Mouse (Mus musculus) embryonic fibroblast, embryonic 13.5 days (primary cell): ENCODE data around the gene Sema4f. TPM values are rescaled to one million over a fixed set of nuclear protein-coding genes. Genes with fewer than 3 reads are reported as not detected.

Experiments used
- H3K27ac ChIP-seq: 2 replicates; pipeline ENCODE4 v1.5.1; 2012; ENCODE audit warnings: low read length, control low read depth, inconsistent platforms; ENCODE audit not compliant: insufficient read depth
- H3K4me1 ChIP-seq: 2 replicates; pipeline ENCODE4 v1.6.1; 2011; ENCODE audit warnings: low read length; ENCODE audit not compliant: control insufficient read depth, insufficient read depth
- H3K4me3 ChIP-seq: 2 replicates; pipeline ENCODE4 v1.5.1; 2011; ENCODE audit warnings: mild to moderate bottlenecking, control low read depth, low read length; ENCODE audit not compliant: insufficient read depth
- CTCF ChIP-seq: IDR thresholded peaks from 2 replicates; pipeline ENCODE4 v1.5.1; 2011; ENCODE audit warnings: mild to moderate bottlenecking, control low read depth, low read length, moderate library complexity, borderline replicate concordance; ENCODE audit not compliant: insufficient read depth
- POLR2A ChIP-seq: IDR thresholded peaks from 2 replicates; pipeline ENCODE4 v1.6.1; 2011; ENCODE audit warnings: low read depth, mild to moderate bottlenecking, control low read depth, low read length, moderate library complexity
- polyA plus RNA-seq: library from polyadenylated mRNA; stranded (reverse); fragments of >200 nt; gene quantifications from 2 replicates; pipeline ENCODE4 v1.2.4, GENCODE M21; 2011; ENCODE audit warnings: low read depth; ENCODE audit not compliant: missing spikeins, insufficient read length

Sema4f gene
- 1.3 and 2.7 TPM in 2 replicates for polyA plus RNA-seq

- no peak for TF ChIP-seq POLR2A
- no peak for TF ChIP-seq CTCF
- Histone ChIP-seq H3K4me3 (peak within 1 kb of the TSS; percentile 26), H3K27ac (no peak within 1 kb of the TSS), H3K4me1 (no peaks in the 10 kb centered on the region)
Observed at GRCm38 (mm10) chr6:82939167-82939912, at the start of gene Sema4f. Sema4f (minus strand) TSS chr6:82939769.

DNA sequence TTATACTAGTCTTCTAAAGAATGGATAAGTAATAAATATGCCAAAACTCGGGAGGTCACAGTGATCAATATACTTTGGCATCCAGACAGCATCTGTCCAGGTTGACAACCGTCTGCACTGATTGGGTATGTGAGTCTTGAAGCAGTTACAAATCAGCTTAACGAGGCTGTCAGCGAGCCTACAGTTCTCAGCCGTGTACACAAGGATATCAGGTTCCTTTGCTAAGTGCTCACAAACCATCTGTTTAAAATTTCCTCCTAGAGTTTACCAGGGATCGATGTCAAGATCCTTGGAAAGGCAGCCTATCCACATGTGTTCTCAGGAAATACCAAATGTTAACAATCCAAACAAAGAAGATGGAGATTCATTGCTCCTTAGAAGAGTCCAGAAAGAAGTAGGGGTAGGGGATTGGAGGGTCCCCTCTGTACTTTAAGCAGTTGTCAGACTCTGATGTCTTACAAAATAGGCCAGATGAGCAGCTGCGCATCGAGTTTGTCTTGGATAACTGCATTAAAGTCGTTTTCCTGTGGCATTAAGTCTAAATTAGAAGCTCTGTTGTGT lies 47.9 kb upstream of the Sema4f start:
- Histone ChIP-seq H3K4me3 (no peak overlapping the region), H3K4me1 (0 out of 2 replicates have a peak, but pooled peaks cover 2% of the 10 kb centered on the region), H3K27ac (peak overlapping the region; percentile 68; the same call in 1 of the 2 replicates)
- TF ChIP-seq POLR2A (no peak), CTCF (no peak)

- Histone ChIP-seq H3K4me3 (no peak overlapping the region), H3K4me1 (0 out of 2 replicates have a peak, but pooled peaks cover 2% of the 10 kb centered on the region), H3K27ac (no peak overlapping the region)
- TF ChIP-seq CTCF (peak; percentile 20; the same call in 1 of the 2 replicates), POLR2A (no peak)
Observed at GRCm38 (mm10) chr6:82971031-82971430, 31.5 kb upstream of the Sema4f start.

DNA sequence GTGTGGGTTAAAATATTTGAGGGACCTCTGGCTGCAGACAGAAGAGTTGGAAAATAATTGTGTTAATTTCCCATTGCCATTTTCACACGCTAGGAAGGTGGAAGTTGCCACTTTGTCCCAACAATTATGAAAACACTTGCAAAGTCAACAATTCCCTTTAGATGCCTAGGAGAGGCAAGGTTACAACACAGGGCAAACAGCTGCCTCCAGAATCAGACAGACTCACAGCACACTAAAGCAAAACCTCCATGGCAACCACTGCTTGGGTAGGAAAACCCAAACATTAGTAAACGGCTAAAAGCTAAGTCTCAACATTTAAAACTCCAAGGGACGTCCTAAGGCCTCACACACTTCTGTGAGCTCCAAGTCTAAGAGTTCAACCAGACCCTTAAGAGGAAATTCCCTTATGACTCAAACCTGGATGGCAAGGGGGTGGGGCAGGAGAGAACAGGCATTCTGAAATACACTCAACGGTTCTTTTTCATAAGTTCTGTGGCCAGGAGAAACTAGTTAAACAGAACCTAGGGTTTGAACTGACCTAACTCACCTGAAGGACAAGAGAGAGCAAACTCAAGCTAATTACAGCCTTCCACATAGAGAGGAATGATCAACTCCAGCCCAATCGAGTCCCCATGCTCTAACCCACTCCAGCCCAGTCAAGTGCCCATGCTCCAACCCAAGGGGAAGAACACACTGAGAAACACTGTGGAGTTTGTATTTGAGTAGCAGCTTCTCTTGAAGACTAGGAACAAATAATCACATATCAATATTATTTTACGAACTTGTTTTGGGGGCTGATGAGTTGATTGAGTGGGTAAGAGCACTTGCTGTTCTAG lies 29.9 kb upstream of the Sema4f start:
- Histone ChIP-seq H3K4me3 (no peak overlapping the region), H3K4me1 (0 out of 2 replicates have a peak, but pooled peaks cover 2% of the 10 kb centered on the region), H3K27ac (no peak overlapping the region)
- TF ChIP-seq POLR2A: no peak
- no peak for TF ChIP-seq CTCF

DNA sequence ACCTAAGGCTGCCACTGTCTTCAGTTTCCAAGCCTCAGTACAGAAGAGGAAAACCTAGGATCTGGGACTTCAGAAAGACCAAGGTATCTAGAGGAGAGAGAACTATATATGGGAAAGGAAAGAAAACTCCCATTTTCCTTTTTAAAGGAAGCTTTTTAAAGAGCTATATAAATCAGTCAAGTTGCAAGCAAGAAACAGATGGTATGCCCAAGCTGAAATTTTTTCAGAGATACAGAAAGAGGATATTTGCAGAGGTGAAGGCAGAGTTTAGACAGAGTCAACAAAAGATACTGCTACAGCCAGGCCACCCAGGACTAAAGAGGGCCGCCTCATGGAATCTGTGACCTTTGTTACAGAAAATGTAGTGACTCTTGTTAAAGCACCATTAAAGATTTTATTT lies 22.1 kb upstream of the Sema4f start:
- no peak overlapping the region for H3K27ac ChIP-seq
- no peaks in the 10 kb centered on the region for H3K4me1 ChIP-seq
- no peak overlapping the region for H3K4me3 ChIP-seq
- TF ChIP-seq CTCF (no peak), POLR2A (no peak)

GRCm38 (mm10) chr6:82956553-82957251 lies 17.1 kb upstream of the Sema4f start:
- no peaks in the 10 kb centered on the region for H3K4me1 ChIP-seq
- no peak for TF ChIP-seq CTCF
- TF ChIP-seq POLR2A: no peak
- no peak overlapping the region for H3K27ac ChIP-seq
- H3K4me3 ChIP-seq: no peak overlapping the region

DNA sequence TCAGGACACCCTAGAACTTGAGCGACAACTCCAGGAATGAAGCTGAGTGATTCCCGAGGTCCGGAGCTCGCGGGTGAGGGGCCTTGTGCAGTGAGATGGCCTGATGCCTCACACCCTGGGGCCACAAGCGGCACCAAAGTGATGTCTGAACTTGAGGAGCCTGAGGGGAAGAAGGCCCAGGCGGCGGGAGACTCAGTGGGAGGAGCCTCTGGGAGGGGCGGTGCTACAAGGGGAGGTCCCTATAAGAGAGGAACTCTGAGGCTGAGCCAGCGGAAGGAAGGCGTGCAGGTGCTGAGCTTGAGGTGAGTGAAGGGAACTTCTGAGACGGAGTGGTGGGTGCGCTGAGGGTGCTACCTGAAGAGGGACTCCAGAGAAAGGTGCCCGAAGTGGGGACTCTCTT lies 7.1 kb upstream of the Sema4f start, which contains the start of gene M1ap:
M1ap (plus strand) TSS at position 252 of the 400 bp plus-strand sequence.
- Histone ChIP-seq H3K4me3 (no peak within 1 kb of the TSS), H3K27ac (no peak within 1 kb of the TSS), H3K4me1 (no peaks in the 10 kb centered on the region)
- TF ChIP-seq POLR2A: no peak
- no peak for TF ChIP-seq CTCF

DNA sequence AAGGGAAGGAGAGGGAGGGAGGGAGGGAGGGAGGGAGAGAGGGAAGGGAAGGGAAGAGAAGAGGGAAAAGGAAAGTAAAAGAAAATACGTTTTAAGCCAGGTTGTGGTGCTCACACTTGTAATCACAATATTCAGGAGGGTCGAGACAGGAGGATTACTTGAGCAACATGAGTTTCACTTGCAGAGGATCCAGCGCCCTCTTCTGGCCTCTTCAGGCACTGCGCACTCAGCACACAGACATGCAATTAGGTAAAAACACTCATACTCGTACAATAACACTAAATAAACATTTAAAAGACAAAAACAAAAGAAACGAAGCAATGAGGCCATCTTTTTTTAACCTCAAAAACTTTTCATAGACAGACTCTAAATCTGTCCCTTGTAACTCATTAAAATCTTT lies 6.2 kb upstream of the Sema4f start:
- H3K4me3 ChIP-seq: no peak overlapping the region
- peak; percentile 7; the same call in 1 of the 2 replicates for TF ChIP-seq CTCF
- TF ChIP-seq POLR2A: no peak
- H3K4me1 ChIP-seq: no peaks in the 10 kb centered on the region
- H3K27ac ChIP-seq: no peak overlapping the region

DNA sequence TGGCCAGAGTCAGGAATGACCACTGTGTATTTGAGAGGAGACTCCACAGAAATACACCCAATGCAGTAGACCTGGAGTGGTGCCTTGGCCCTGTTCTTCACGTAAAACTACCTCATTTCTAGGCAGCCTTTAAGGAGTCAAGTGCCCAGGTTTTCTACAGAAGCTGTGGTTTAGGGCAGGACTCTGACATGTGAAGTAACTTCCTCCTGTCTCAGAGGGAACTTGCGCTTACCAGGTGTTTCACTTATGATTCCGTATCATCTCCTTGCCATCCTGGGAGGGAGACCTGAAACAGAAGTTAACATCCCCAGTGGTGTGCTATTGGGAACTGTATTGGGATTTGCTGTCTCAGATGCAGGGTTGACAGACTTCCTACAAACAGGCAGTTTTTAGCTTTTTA lies 1.2 kb upstream of the Sema4f start:
- TF ChIP-seq CTCF (no peak), POLR2A (no peak)
- H3K4me3 ChIP-seq: no peak overlapping the region
- no peaks in the 10 kb centered on the region for H3K4me1 ChIP-seq
- no peak overlapping the region for H3K27ac ChIP-seq

GRCm38 (mm10) chr6:82934616-82935230 lies 4.8 kb downstream of the Sema4f start:
- no peak for TF ChIP-seq CTCF
- Histone ChIP-seq H3K27ac (no peak overlapping the region), H3K4me1 (no peaks in the 10 kb centered on the region), H3K4me3 (no peak overlapping the region)
